Mouse (Mus musculus) erythroid progenitor cell, adult 5-6 weeks (primary cell): ENCODE results near the gene Zbed5. TPM values are rescaled to one million over a fixed set of nuclear protein-coding genes. Genes with fewer than 3 reads are reported as not detected.

ENCODE experiments used
- ATAC-seq: replicated peaks from 2 replicates; pipeline ENCODE4 v1.8.0; 2016; ENCODE audit warnings: moderate number of reproducible peaks, mild to moderate bottlenecking, moderate TSS enrichment, inconsistent platforms; ENCODE audit not compliant: poor library complexity, low FRiP score, severe bottlenecking
- total RNA-seq, 2 experiments: library from RNA; stranded (forward) in 1 of 2; stranded (reverse) in 1 of 2; fragments of 150-400 nt in 1 of 2; fragments of 186-747, 209-891 nt in 1 of 2; gene quantifications; 2 replicates each; pipeline versions ENCODE4 v1.2.3 to v1.2.4; 2015 to 2017; ENCODE audit warnings: low replicate concordance in 2 of 2

Zbed5 gene
- total RNA-seq, 2 experiments from 2014 or later: 3.4 TPM; not detected in 1

GRCm38 (mm10) chr5:129943402-129943801 lies 47.9 kb downstream of the Zbed5 start:
- ATAC-seq: no peak

- no peak for ATAC-seq
Measured at GRCm38 (mm10) chr5:129947528-129948033, 52.1 kb downstream of the Zbed5 start.

GRCm38 (mm10) chr5:129952143-129952542 lies 56.6 kb downstream of the Zbed5 start:
- no peak for ATAC-seq

Other genes starting within 250 kb of the Zbed5 start
- 1.3 TPM in 1 of 2 replicates, not detected in the other for gene Zfp11, start 225.6 kb upstream of the Zbed5 start, total RNA-seq (2015; ENCODE audit: low replicate concordance)
- 0.08 and 0.26 TPM in 2 replicates for gene Zfp11, start 225.6 kb upstream of the Zbed5 start, total RNA-seq (2017; ENCODE audit: low replicate concordance)
- not detected in 2 replicates for gene Sept14, start 187.2 kb upstream of the Zbed5 start, total RNA-seq (2015; ENCODE audit: low replicate concordance)
- gene Sept14, start 187.2 kb upstream of the Zbed5 start, total RNA-seq (2017; ENCODE audit: low replicate concordance): not detected in 2 replicates
- gene Mrps17, start 180.2 kb upstream of the Zbed5 start, total RNA-seq (2015; ENCODE audit: low replicate concordance): 54.9 and 95.9 TPM in 2 replicates
- 31.1 and 45.7 TPM in 2 replicates for gene Mrps17, start 180.2 kb upstream of the Zbed5 start, total RNA-seq (2017; ENCODE audit: low replicate concordance)
- gene Nipsnap2, start 170.7 kb upstream of the Zbed5 start, total RNA-seq (2015; ENCODE audit: low replicate concordance): 9.7 and 13.8 TPM in 2 replicates
- gene Nipsnap2, start 170.7 kb upstream of the Zbed5 start, total RNA-seq (2017; ENCODE audit: low replicate concordance): 1.7 and 14.9 TPM in 2 replicates
- 18.0 and 24.7 TPM in 2 replicates for gene Psph, start 108.3 kb upstream of the Zbed5 start, total RNA-seq (2015; ENCODE audit: low replicate concordance)
- 1.9 and 16.4 TPM in 2 replicates for gene Psph, start 108.3 kb upstream of the Zbed5 start, total RNA-seq (2017; ENCODE audit: low replicate concordance)
- gene Sumf2, start 48.7 kb upstream of the Zbed5 start, total RNA-seq (2015; ENCODE audit: low replicate concordance): 1.8 and 14.7 TPM in 2 replicates
- 6.7 TPM in 1 of 2 replicates, not detected in the other for gene Sumf2, start 48.7 kb upstream of the Zbed5 start, total RNA-seq (2017; ENCODE audit: low replicate concordance)
- gene Chchd2, start 8.3 kb upstream of the Zbed5 start, total RNA-seq (2015; ENCODE audit: low replicate concordance): 111 and 174 TPM in 2 replicates
- gene Chchd2, start 8.3 kb upstream of the Zbed5 start, total RNA-seq (2017; ENCODE audit: low replicate concordance): 57.6 and 102 TPM in 2 replicates
- not detected in 2 replicates for gene Phkg1, start 2.8 kb downstream of the Zbed5 start, total RNA-seq (2015; ENCODE audit: low replicate concordance)
- gene Phkg1, start 2.8 kb downstream of the Zbed5 start, total RNA-seq (2017; ENCODE audit: low replicate concordance): 0.61 TPM in 1 of 2 replicates, not detected in the other
- not detected in 2 replicates for gene Nupr1l, start 12.8 kb downstream of the Zbed5 start, total RNA-seq (2015; ENCODE audit: low replicate concordance)
- gene Nupr1l, start 12.8 kb downstream of the Zbed5 start, total RNA-seq (2017; ENCODE audit: low replicate concordance): 0.64 TPM in 1 of 2 replicates, not detected in the other
- gene Vkorc1l1, start 46.2 kb downstream of the Zbed5 start, total RNA-seq (2015; ENCODE audit: low replicate concordance): 54.4 and 69.6 TPM in 2 replicates
- 37.9 and 60.2 TPM in 2 replicates for gene Vkorc1l1, start 46.2 kb downstream of the Zbed5 start, total RNA-seq (2017; ENCODE audit: low replicate concordance)
- gene Gusb, start 107.3 kb downstream of the Zbed5 start, total RNA-seq (2015; ENCODE audit: low replicate concordance): 24.9 and 27.2 TPM in 2 replicates
- gene Gusb, start 107.3 kb downstream of the Zbed5 start, total RNA-seq (2017; ENCODE audit: low replicate concordance): 5.4 and 15.1 TPM in 2 replicates
- 8.6 and 10.9 TPM in 2 replicates for gene Asl, start 133.5 kb downstream of the Zbed5 start, total RNA-seq (2015; ENCODE audit: low replicate concordance)
- gene Asl, start 133.5 kb downstream of the Zbed5 start, total RNA-seq (2017; ENCODE audit: low replicate concordance): 1.8 TPM in 1 of 2 replicates, not detected in the other
- gene Crcp, start 133.6 kb downstream of the Zbed5 start, total RNA-seq (2015; ENCODE audit: low replicate concordance): 15.1 and 31.4 TPM in 2 replicates
- gene Crcp, start 133.6 kb downstream of the Zbed5 start, total RNA-seq (2017; ENCODE audit: low replicate concordance): 17.2 and 18.1 TPM in 2 replicates
- gene Tpst1, start 177.6 kb downstream of the Zbed5 start, total RNA-seq (2015; ENCODE audit: low replicate concordance): 5.0 and 11.7 TPM in 2 replicates
- gene Tpst1, start 177.6 kb downstream of the Zbed5 start, total RNA-seq (2017; ENCODE audit: low replicate concordance): 4.5 and 9.1 TPM in 2 replicates
- gene Kctd7, start 249.1 kb downstream of the Zbed5 start, total RNA-seq (2015; ENCODE audit: low replicate concordance): 11.2 and 15.1 TPM in 2 replicates
- gene Kctd7, start 249.1 kb downstream of the Zbed5 start, total RNA-seq (2017; ENCODE audit: low replicate concordance): 17.1 and 19.2 TPM in 2 replicates